Mouse (Mus musculus): ENCODE results near the gene Carns1. TPM values are rescaled to one million over a fixed set of nuclear protein-coding genes. Genes with fewer than 3 reads are reported as not detected.

The Carns1 gene
- polyA plus RNA-seq, 1 experiment, result 1.1 TPM

DNA sequence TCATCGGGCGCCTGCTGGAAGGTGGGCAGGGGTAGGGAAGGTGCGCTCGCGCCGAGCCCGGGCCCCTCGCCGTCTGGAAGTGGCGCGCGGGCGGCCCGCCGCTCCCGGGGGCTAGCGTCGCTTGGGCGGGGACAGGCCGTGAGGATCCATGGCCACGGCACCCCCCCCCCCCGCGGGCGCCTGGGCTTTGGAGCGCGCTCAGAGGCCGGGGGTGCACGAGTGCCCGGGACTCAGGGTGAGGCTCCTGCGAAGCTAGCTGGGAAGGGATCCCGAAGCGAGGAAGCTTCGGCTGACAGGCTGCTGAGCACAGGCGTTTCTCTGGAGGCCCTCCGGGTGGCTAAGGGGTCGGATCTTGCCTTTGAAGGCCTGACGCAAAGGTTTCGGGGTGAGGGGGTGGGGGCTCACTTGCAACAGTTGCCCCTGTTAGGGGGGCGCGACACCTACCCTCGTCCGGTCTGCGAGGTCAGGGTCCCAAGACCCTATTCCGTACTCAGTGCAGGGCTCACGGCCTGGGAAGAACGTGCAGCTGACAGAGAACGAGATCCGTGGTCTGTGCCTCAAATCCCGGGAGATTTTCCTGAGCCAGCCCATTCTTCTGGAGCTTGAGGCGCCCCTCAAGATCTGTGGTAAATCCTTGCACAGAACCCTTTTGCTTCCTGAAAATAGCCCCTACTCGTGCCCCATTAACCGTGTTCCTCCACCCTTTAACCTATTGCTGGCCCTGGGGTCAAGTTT, 17.1 kb upstream of the Carns1 start:
- H3K27ac ChIP-seq (ENCODE audit: insufficient read depth, low read depth, low read length), result peak overlapping the region; percentile 67
- TF ChIP-seq POLR2A (IDR thresholded peaks at IDR 0.05; ENCODE audit: borderline replicate concordance, low read depth, low read length) (no peak), CTCF (IDR thresholded peaks at IDR 0.05; ENCODE audit: low read depth, low read length) (no peak)
- H3K4me3 ChIP-seq (ENCODE audit: insufficient read depth, low read length), result peak overlapping the region; percentile 96
- peaks cover 21% of the 10 kb centered on the region for H3K4me1 ChIP-seq (ENCODE audit: control insufficient read depth, insufficient read depth, low read length)

DNA sequence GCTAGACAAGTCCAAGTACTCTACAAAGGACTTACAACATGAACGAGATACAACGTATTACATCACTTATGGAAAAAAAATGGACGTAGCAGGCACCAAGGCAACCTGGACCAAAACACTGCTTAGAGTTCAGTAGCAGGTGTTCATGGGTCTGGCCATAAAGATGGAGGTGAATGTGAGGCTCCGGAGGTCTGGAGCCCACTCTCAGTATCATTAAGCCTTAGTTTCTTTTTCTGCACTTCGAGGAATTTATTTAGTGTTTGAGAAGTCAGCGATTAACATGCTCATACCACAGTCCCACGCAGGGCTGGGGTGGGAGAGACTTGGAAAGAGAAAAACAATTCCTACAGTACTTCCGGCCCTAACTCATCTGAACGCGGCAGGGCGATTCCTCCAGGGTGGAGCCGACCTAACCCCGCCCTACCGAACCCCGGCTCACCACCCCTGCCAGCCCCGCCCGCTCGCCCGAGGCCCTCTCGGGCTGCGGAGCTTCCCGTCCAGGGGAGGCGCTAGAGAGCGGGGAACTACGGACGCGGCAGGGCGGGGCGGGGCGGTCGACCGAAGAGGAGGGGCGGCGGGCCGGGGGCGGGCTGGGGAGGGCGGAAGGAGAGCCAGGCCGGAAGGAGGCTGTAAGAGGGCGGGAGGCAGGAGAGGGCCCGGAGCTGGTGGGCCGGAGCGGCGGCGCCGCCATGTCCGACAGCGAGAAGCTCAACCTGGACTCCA, 16.4 kb upstream of the Carns1 start, which contains the start of gene Ppp1ca:
TSS of gene Ppp1ca (plus strand) at position 538 of the 723 bp plus-strand sequence.
- TF ChIP-seq POLR2A (IDR thresholded peaks at IDR 0.05; ENCODE audit: borderline replicate concordance, low read depth, low read length) (peak; percentile 87; the same call in 1 of the 2 replicates), CTCF (IDR thresholded peaks at IDR 0.05; ENCODE audit: low read depth, low read length) (no peak)
- H3K4me1 ChIP-seq (ENCODE audit: control insufficient read depth, insufficient read depth, low read length), result peaks cover 21% of the 10 kb centered on the region
- H3K27ac ChIP-seq (ENCODE audit: insufficient read depth, low read depth, low read length), result peak within 1 kb of the TSS; percentile 82
- peak within 1 kb of the TSS; percentile 96 for H3K4me3 ChIP-seq (ENCODE audit: insufficient read depth, low read length)

DNA sequence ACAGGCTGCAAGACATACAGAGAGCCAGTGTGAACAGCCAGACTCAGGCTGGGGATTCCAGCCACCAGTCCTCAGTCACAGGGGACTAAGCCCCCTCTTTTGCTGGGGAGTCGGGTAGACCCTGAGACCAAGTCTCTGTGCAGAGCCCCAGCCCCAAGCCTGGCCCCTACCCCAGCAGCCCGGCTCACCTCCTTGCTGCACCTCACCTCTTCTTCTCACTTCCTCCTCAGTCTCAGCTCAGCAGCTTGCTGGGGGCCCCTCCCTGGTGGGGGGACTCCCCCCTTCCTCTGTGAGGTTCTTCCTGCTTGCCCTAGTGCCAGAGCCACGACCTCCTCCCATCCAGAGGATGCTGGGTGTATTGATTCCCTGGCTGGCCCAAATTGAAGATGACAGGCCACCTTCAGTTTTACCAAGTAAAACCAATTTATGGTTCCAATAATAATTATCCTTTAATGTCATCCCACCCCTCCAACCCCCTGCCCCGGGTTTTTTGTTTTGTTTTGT, 15.6 kb upstream of the Carns1 start, which contains the start of gene Tbc1d10c:
TSS of gene Tbc1d10c (minus strand) at position 454 of the 504 bp plus-strand sequence.
- H3K27ac ChIP-seq (ENCODE audit: insufficient read depth, low read depth, low read length), result peak within 1 kb of the TSS; percentile 82
- peaks cover 21% of the 10 kb centered on the region for H3K4me1 ChIP-seq (ENCODE audit: control insufficient read depth, insufficient read depth, low read length)
- H3K4me3 ChIP-seq (ENCODE audit: insufficient read depth, low read length), result peak within 1 kb of the TSS; percentile 96
- no peak for TF ChIP-seq POLR2A (IDR thresholded peaks at IDR 0.05; ENCODE audit: borderline replicate concordance, low read depth, low read length)

- Histone ChIP-seq H3K27ac (ENCODE audit: insufficient read depth, low read depth, low read length) (no peak overlapping the region), H3K4me3 (ENCODE audit: insufficient read depth, low read length) (no peak overlapping the region)
Measured at GRCm38 (mm10) chr19:4189051-4189620, 13.9 kb upstream of the Carns1 start.

GRCm38 (mm10) chr19:4187303-4187702, 12.0 kb upstream of the Carns1 start:
- Histone ChIP-seq H3K4me3 (ENCODE audit: insufficient read depth, low read length) (no peak overlapping the region), H3K27ac (ENCODE audit: insufficient read depth, low read depth, low read length) (no peak overlapping the region), H3K4me1 (ENCODE audit: control insufficient read depth, insufficient read depth, low read length) (peaks cover 8% of the 10 kb centered on the region)
- no peak for TF ChIP-seq POLR2A (IDR thresholded peaks at IDR 0.05; ENCODE audit: borderline replicate concordance, low read depth, low read length)
- TF ChIP-seq CTCF (IDR thresholded peaks at IDR 0.05; ENCODE audit: low read depth, low read length), result no peak

More at GRCm38 (mm10) chr19:4189051-4189620, 13.9 kb upstream of the Carns1 start:
- TF ChIP-seq POLR2A (IDR thresholded peaks at IDR 0.05; ENCODE audit: borderline replicate concordance, low read depth, low read length), result no peak
- no peak for TF ChIP-seq CTCF (IDR thresholded peaks at IDR 0.05; ENCODE audit: low read depth, low read length)
- H3K4me1 ChIP-seq (ENCODE audit: control insufficient read depth, insufficient read depth, low read length), result peaks cover 19% of the 10 kb centered on the region

GRCm38 (mm10) chr19:4184976-4185975, 10.0 kb upstream of the Carns1 start:
- no peak overlapping the region for H3K4me3 ChIP-seq (ENCODE audit: insufficient read depth, low read length)
- no peak overlapping the region for H3K27ac ChIP-seq (ENCODE audit: insufficient read depth, low read depth, low read length)
- peaks cover 6% of the 10 kb centered on the region for H3K4me1 ChIP-seq (ENCODE audit: control insufficient read depth, insufficient read depth, low read length)
- TF ChIP-seq CTCF (IDR thresholded peaks at IDR 0.05; ENCODE audit: low read depth, low read length) (no peak), POLR2A (IDR thresholded peaks at IDR 0.05; ENCODE audit: borderline replicate concordance, low read depth, low read length) (no peak)

GRCm38 (mm10) chr19:4183689-4184088, 8.4 kb upstream of the Carns1 start:
- Histone ChIP-seq H3K4me1 (ENCODE audit: control insufficient read depth, insufficient read depth, low read length) (peaks cover 6% of the 10 kb centered on the region), H3K27ac (ENCODE audit: insufficient read depth, low read depth, low read length) (no peak overlapping the region), H3K4me3 (ENCODE audit: insufficient read depth, low read length) (no peak overlapping the region)
- TF ChIP-seq CTCF (IDR thresholded peaks at IDR 0.05; ENCODE audit: low read depth, low read length) (no peak), POLR2A (IDR thresholded peaks at IDR 0.05; ENCODE audit: borderline replicate concordance, low read depth, low read length) (no peak)

DNA sequence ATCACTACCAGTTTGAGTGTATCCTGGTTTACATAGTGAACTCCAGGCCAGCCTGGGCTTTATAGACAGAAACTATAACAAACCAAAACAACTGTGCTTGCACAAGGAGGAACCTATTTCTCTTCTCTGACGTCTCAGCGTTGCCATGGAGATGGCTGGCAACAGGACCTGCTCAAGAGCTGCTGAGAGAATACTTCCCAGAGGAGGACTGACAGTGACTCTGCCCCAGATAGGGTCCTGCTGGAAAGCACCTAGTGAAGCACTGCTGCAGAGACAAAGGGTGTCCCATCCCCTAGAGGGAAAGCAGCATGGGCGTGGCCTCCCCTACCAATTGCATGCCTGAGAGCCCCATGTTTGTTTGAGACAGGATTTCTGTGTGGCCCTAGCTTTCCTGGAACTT, 6.6 kb upstream of the Carns1 start:
- H3K4me1 ChIP-seq (ENCODE audit: control insufficient read depth, insufficient read depth, low read length), result peaks cover 6% of the 10 kb centered on the region
- no peak overlapping the region for H3K4me3 ChIP-seq (ENCODE audit: insufficient read depth, low read length)
- TF ChIP-seq POLR2A (IDR thresholded peaks at IDR 0.05; ENCODE audit: borderline replicate concordance, low read depth, low read length) (no peak), CTCF (IDR thresholded peaks at IDR 0.05; ENCODE audit: low read depth, low read length) (no peak)
- H3K27ac ChIP-seq (ENCODE audit: insufficient read depth, low read depth, low read length), result no peak overlapping the region

GRCm38 (mm10) chr19:4180411-4180810, 5.1 kb upstream of the Carns1 start:
- TF ChIP-seq CTCF (IDR thresholded peaks at IDR 0.05; ENCODE audit: low read depth, low read length) (no peak), POLR2A (IDR thresholded peaks at IDR 0.05; ENCODE audit: borderline replicate concordance, low read depth, low read length) (no peak)
- Histone ChIP-seq H3K4me3 (ENCODE audit: insufficient read depth, low read length) (no peak overlapping the region), H3K27ac (ENCODE audit: insufficient read depth, low read depth, low read length) (no peak overlapping the region), H3K4me1 (ENCODE audit: control insufficient read depth, insufficient read depth, low read length) (peaks cover 6% of the 10 kb centered on the region)
